Mouse (Mus musculus): ENCODE measurements at regions not wholly inside any gene's neighbourhood (a gene's known extent, or its start where the extent isn't known, plus 50 kb on each side); places are given as distances from the start of the nearest gene placed in this dataset.

DNA sequence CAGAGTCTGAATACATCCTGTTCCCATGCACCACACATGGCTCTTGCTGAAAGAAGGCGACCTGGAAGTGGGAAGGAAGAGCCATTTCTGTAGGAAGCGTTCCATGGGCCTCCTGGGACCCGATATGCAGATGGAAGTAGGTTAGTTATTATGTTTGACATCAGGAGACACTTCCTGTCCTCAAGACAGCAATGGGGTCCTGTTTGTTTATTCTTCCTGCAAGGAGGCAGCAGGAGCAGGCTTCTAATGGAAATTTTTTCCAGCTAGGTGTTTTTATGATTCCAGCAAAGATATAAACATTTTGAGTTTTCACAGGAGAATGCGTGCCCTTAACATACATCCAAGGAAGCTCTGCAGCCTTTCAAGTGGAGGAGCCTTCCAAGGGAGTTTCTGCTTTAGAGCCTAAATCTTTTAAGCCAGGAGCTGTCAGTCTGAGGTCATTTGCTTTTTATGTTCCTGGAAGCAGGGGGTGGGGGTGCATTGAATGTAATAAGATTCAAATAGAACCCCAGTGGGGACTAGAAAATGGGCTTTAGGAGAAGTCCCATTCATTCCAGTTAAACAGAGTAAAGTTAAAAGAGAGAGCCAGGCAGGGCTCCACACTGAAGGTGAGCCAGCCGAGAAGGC, 146.9 kb downstream of the Kcnj2 start:
- Histone ChIP-seq H3K27ac (peak overlapping the region; percentile 85), H3K4me3 (replicated peaks) (no peak overlapping the region), H3K9ac (no peak overlapping the region), H3K4me1 (peaks cover 19% of the 10 kb centered on the region), H3K9me3 (no peaks in the 10 kb centered on the region), H3K27me3 (no peaks in the 10 kb centered on the region), H3K36me3 (replicated peaks) (no peaks in the 10 kb centered on the region), H3K4me2 (peak overlapping the region; percentile 35)
- ATAC-seq (ENCODE audit: low FRiP score), result peak; percentile 30; the same call in 1 of the 2 replicates
- WGBS, result 10% methylated on average over 5 of the region's 5 CpGs

DNA sequence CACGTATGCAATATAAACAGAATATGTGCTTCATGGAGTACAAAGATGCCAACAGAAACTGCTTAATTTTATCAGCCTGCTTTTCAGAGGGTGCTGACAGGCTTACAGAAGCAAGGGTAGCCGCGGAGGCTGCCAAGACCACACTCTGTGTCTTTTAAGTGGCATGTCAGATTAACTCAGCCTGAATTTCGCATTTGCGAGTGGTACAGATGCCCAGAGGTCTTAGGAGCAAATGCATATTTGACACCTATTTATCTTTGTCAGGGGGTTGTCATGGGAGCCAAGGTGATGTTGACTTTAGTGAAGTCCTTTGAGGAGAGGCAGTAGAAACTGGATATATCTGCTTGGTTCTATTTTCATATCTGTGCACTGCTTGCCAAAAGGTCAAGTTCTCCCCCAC, 149.0 kb downstream of the Kcnj2 start:
- WGBS, result 86% methylated on average over 5 of the region's 5 CpGs
- H3K27me3 ChIP-seq, result no peaks in the 10 kb centered on the region
- H3K4me3 ChIP-seq (replicated peaks), result no peak overlapping the region
- H3K9me3 ChIP-seq, result no peaks in the 10 kb centered on the region
- no peak overlapping the region for H3K4me2 ChIP-seq
- H3K36me3 ChIP-seq (replicated peaks), result no peaks in the 10 kb centered on the region
- ATAC-seq (ENCODE audit: low FRiP score), result no peak
- H3K4me1 ChIP-seq, result peaks cover 19% of the 10 kb centered on the region
- no peak overlapping the region for H3K9ac ChIP-seq
- H3K27ac ChIP-seq, result no peak overlapping the region

DNA sequence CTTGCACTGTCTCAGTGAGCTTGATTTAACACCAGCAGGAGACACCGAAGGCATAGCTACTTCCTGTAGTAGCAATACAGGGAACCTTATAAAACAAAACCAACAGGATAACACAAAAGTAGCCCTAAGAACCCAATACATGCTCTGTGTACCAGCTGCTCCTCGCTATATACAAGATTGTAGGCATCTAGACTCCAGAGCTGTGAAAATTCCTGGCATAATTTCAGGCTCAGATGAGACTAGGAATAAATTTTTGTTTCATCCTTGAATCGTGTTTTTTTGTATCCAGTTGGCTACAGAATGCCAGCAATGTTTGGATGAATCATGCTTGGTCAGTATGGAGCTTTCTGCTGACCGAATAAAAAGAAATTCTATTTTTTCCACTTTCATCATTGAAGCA, 157.9 kb downstream of the Kcnj2 start:
- ATAC-seq (ENCODE audit: low FRiP score), result no peak
- Histone ChIP-seq H3K4me2 (no peak overlapping the region), H3K9me3 (no peaks in the 10 kb centered on the region), H3K36me3 (replicated peaks) (no peaks in the 10 kb centered on the region), H3K4me3 (replicated peaks) (no peak overlapping the region), H3K9ac (no peak overlapping the region), H3K27ac (no peak overlapping the region), H3K27me3 (no peaks in the 10 kb centered on the region), H3K4me1 (no peaks in the 10 kb centered on the region)
- whole genome bisulfite sequencing, result 90% methylated on average over 4 of the region's 4 CpGs

DNA sequence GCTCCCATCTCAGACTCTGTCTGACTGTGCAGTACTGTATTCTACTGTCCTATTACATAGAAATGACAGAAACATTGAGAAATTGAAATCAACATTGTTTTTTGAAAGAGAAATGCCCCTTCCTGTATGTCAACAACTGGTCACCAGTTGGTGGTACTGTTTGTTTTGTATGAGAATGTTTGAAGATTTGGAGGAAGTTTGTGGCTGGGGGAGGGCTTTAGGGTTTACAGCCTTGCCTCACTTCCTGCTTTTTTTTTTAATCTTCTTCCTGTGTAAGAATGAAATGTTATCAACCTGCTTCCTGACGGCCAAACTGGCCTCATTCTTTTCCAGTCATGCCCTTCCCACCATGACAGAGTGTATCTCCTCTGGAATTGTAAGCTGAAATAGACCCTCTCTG, 161.3 kb downstream of the Kcnj2 start:
- Histone ChIP-seq H3K36me3 (replicated peaks) (no peaks in the 10 kb centered on the region), H3K4me1 (no peaks in the 10 kb centered on the region), H3K4me2 (no peak overlapping the region), H3K9ac (no peak overlapping the region), H3K27me3 (no peaks in the 10 kb centered on the region), H3K9me3 (no peaks in the 10 kb centered on the region), H3K4me3 (replicated peaks) (no peak overlapping the region), H3K27ac (no peak overlapping the region)
- no peak for ATAC-seq (ENCODE audit: low FRiP score)
- 85% methylated on average over 1 of the region's 1 CpGs for WGBS

DNA sequence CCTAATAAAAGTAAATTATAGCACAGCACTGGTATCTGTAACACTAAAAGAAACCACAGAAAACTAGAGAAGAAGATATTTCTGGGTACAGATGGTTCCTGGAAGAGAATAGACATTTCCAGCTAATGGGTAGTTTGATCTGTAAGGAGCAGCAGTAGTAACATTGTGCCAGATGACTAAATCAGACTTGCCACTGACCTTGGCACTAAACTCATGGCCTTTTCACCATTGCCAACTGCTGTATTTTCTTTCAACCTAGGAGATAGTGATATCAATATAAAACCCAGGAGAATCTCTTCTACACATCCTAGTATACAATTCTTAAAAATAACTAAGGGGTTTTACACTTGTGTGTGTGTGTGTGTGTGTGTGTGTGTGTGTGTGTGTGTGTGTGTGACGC, 170.8 kb downstream of the Kcnj2 start:
- H3K27ac ChIP-seq, result no peak overlapping the region
- no peak overlapping the region for H3K4me3 ChIP-seq (replicated peaks)
- H3K27me3 ChIP-seq, result no peaks in the 10 kb centered on the region
- no peak for ATAC-seq (ENCODE audit: low FRiP score)
- H3K9ac ChIP-seq, result no peak overlapping the region
- no peaks in the 10 kb centered on the region for H3K36me3 ChIP-seq (replicated peaks)
- no peaks in the 10 kb centered on the region for H3K9me3 ChIP-seq
- WGBS, result 92% methylated on average over 1 of the region's 1 CpGs
- no peaks in the 10 kb centered on the region for H3K4me1 ChIP-seq
- H3K4me2 ChIP-seq, result no peak overlapping the region

DNA sequence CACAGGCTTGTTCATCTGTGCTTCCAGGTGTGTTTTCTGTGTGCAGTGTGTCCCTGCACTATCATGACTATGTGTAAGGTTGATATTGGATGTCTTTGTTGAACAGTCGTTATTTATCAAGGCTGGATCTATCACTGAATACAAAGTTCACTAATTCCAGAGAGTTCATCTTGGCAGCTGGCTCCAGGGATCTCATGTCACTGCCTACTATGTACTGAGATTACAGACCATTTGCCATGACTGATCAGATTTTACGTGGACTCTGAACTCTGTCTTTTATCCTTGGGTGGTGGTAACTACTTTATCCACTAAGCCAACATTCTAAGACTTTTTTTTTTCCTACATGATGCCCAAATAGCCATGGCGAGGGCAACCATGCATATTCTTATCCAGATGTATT, 173.8 kb downstream of the Kcnj2 start:
- H3K4me3 ChIP-seq (replicated peaks), result no peak overlapping the region
- WGBS, result 86% methylated on average over 3 of the region's 3 CpGs
- no peak overlapping the region for H3K27ac ChIP-seq
- H3K4me1 ChIP-seq, result no peaks in the 10 kb centered on the region
- no peak overlapping the region for H3K4me2 ChIP-seq
- ATAC-seq (ENCODE audit: low FRiP score), result no peak
- H3K27me3 ChIP-seq, result no peaks in the 10 kb centered on the region
- no peaks in the 10 kb centered on the region for H3K9me3 ChIP-seq
- no peaks in the 10 kb centered on the region for H3K36me3 ChIP-seq (replicated peaks)
- H3K9ac ChIP-seq, result no peak overlapping the region

DNA sequence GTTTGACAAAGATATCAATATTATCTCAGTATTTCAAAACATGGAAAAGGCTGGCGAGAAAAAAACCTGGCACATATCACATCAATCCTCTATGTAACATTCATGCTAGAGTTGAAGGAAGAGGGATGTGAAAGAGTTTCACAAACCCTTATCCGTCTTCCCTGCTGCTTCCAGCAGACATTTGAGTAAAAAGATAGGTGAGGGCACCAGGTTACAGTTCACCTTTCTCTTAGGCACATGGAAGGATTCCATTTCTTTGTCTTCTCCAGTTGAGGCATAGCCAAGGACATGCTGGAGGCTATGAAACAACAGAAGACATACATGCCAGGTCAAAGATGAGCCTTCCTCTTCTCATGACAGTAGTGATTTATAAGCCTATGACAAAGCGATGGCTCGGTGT, 186.3 kb downstream of the Kcnj2 start:
- Histone ChIP-seq H3K27ac (no peak overlapping the region), H3K4me1 (no peaks in the 10 kb centered on the region), H3K36me3 (replicated peaks) (no peaks in the 10 kb centered on the region), H3K9me3 (no peaks in the 10 kb centered on the region), H3K9ac (no peak overlapping the region), H3K27me3 (no peaks in the 10 kb centered on the region), H3K4me3 (replicated peaks) (no peak overlapping the region), H3K4me2 (no peak overlapping the region)
- 94% methylated on average over 4 of the region's 4 CpGs for WGBS
- ATAC-seq (ENCODE audit: low FRiP score), result no peak

DNA sequence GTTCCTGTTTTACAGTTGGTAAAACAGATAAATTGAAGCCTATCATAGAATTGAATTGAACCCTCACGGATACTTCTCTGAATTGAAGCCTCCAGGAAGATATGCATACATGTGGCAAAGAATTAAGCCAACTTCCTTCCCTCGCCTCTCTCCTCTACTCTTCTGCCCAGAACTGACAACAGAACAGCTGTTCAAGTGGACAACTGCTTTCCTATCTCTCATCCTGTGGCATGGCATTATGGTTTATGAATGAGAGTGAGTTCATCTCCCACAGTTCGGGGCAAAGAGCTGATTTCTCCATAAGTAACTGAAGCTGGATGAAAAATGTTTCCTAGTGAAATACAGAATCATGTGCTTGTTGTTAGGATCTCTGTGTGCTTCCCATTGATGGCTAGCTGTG, 190.6 kb downstream of the Kcnj2 start:
- H3K36me3 ChIP-seq (replicated peaks), result no peaks in the 10 kb centered on the region
- no peak overlapping the region for H3K4me2 ChIP-seq
- no peak overlapping the region for H3K27ac ChIP-seq
- no peak overlapping the region for H3K9ac ChIP-seq
- no peaks in the 10 kb centered on the region for H3K27me3 ChIP-seq
- H3K4me1 ChIP-seq, result peaks cover 7% of the 10 kb centered on the region; the same call in 1 of the 2 replicates
- no peaks in the 10 kb centered on the region for H3K9me3 ChIP-seq
- ATAC-seq (ENCODE audit: low FRiP score), result no peak
- H3K4me3 ChIP-seq (replicated peaks), result no peak overlapping the region
- 90% methylated on average over 3 of the region's 3 CpGs for WGBS

DNA sequence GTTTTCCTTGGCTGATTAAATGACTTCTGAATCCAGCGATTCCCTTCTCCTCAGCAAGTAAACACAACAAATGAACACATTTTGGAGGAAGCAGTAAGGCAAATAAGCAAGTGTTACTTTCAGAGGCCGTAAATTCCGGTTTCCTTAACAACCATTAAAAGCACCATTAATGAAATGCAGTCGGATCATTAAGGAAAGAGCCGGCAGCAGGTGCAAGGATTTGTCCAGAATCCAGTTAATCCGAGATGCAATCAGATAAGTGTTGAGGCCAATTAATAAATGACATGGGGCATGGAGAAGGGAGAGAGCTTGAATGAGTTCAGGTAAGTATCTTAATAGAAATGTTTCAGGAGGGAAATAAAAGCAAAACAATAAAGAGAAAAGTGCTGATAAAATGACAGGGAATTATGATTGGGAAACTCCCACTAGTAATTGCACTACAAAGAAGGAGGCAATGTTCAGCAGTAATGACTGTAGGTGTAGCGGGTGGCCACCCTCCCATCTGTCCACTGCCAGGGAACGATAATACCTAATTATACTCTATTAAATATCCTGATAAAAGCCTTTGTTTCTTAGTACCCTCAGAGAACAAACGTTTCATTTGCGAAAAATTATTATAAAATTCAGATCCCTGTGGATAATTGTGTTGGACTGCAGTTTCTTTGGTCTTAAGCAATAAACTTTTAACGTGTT, 194.9 kb downstream of the Kcnj2 start:
- ATAC-seq (ENCODE audit: low FRiP score), result peak; percentile 83; the same call in 1 of the 2 replicates
- 39% methylated on average over 11 of the region's 11 CpGs for WGBS
- Histone ChIP-seq H3K27ac (no peak overlapping the region), H3K4me2 (no peak overlapping the region), H3K4me3 (replicated peaks) (no peak overlapping the region), H3K9ac (no peak overlapping the region), H3K4me1 (peaks cover 7% of the 10 kb centered on the region; the same call in 1 of the 2 replicates), H3K9me3 (no peaks in the 10 kb centered on the region), H3K36me3 (replicated peaks) (no peaks in the 10 kb centered on the region), H3K27me3 (no peaks in the 10 kb centered on the region)

DNA sequence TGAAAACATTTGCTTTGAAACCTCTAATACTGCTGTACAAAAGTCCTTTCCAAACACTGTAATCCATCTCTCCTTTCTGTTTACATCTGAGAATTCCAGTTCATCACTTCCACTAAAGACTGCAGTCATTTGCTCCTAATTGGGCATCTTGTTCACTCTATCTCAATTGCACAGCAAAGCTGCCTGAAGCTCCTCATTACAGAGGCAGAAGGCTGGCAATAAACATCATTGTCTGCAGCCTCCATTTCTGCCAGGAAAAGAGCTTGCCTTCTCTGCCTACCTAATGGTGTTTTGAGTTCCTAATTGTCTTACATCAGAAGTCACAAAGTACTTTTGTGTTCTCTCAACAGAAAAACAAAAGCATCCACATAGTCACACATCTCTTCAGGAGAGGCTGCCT, 207.7 kb downstream of the Kcnj2 start:
- peak; percentile 44; the same call in 1 of the 2 replicates for ATAC-seq (ENCODE audit: low FRiP score)
- Histone ChIP-seq H3K4me3 (replicated peaks) (no peak overlapping the region), H3K4me2 (no peak overlapping the region), H3K27me3 (peaks cover 18% of the 10 kb centered on the region), H3K36me3 (replicated peaks) (no peaks in the 10 kb centered on the region), H3K9me3 (no peaks in the 10 kb centered on the region), H3K27ac (0 out of 2 replicates have a peak overlapping the region, but pooled peaks have one; percentile 13), H3K4me1 (no peaks in the 10 kb centered on the region), H3K9ac (no peak overlapping the region)

DNA sequence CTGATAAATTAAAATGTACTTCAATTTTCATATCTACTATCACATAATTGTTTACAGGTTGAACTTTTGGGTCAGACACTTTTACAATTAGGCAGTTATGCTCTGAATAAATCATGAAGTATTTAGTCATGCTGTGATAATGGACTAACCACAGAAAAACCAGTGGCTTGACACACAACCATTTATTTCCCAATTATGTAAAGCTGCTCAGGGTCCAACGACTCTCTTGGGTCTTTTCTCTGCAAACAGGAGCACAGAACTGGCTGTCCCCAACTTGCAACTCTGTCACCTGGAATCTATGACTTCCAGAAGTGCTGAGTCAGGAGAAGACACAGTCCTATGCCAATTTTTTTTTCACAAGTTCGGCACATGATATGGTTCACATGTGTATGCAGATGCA, 214.8 kb downstream of the Kcnj2 start:
- Histone ChIP-seq H3K36me3 (replicated peaks) (no peaks in the 10 kb centered on the region), H3K27me3 (peaks cover 5% of the 10 kb centered on the region; the same call in 1 of the 2 replicates), H3K27ac (no peak overlapping the region), H3K4me3 (replicated peaks) (no peak overlapping the region), H3K4me2 (no peak overlapping the region), H3K9ac (no peak overlapping the region), H3K9me3 (no peaks in the 10 kb centered on the region), H3K4me1 (peaks cover 6% of the 10 kb centered on the region; the same call in 1 of the 2 replicates)
- no peak for ATAC-seq (ENCODE audit: low FRiP score)
- WGBS, result 50% methylated on average over 2 of the region's 2 CpGs

DNA sequence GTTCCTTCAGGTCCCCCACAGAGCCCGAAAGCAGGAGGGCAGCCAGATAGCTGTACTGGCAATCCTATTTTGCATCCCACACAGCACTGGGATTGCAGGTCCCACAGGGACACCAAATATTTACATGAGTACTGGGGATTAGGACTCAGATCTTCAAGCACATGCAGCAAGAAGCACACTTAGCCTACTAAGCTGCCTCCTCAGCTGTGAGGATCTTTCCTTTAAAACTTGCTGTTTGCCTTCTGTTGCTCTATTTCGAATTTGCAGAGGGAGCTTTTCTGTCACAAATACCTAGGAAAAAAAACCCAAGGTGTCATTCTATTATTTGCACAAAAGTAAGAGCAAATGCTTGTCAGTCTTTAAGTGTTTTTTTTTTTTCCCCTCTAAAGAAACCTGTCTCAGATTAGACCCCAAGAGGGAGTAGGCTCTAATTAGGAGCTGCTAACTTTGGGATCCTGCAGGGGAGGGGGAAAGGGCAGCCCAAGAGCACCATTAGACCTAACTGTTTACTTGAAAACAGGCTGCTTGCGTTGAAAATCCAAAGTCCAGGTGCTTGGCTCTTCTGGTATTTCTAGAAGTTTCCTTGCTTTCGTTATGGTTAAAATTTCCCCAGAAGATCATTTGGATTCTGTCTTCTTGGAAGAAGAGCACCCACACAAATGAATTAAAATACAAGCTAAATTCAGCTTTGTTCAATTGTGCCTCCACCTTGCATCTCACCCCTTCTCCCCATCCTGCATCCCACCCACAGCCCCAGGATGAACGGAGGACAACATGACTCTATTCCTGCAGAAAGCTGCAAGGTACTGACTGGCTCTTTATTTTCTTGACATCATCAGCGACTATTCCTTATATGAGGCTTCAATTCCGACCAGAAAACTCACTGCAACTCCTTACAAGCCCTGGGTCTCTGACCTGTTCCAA, 215.5 kb downstream of the Kcnj2 start:
- Histone ChIP-seq H3K9me3 (no peaks in the 10 kb centered on the region), H3K36me3 (replicated peaks) (no peaks in the 10 kb centered on the region), H3K27me3 (peaks cover 5% of the 10 kb centered on the region; the same call in 1 of the 2 replicates), H3K27ac (no peak overlapping the region), H3K4me1 (peaks cover 6% of the 10 kb centered on the region; the same call in 1 of the 2 replicates), H3K4me2 (no peak overlapping the region), H3K9ac (no peak overlapping the region), H3K4me3 (replicated peaks) (no peak overlapping the region)
- WGBS, result 44% methylated on average over 7 of the region's 7 CpGs
- ATAC-seq (ENCODE audit: low FRiP score), result no peak

Measured in forebrain, embryonic 12.5 days (tissue).